Mouse (Mus musculus): ENCODE data around the gene Olfr161.
A peak's percentile ranks its signal among the peaks of the same experiment; 100 is the strongest.
"Not testable (repeated sequence)": the region's sequence is repeated elsewhere in the genome, so short reads cannot be mapped to it uniquely, and the experiment has no call there.

Gene Olfr161

GRCm38 (mm10) chr16:3590691-3591090 is at the start of gene Olfr161:
TSS of gene Olfr161 (plus strand) at chr16:3591042.
- DNase-seq (ENCODE audit: low read depth): no peak

- DNase-seq (ENCODE audit: low read depth): no peak
Observed at GRCm38 (mm10) chr16:3563553-3563952, 27.3 kb upstream of the Olfr161 start.

GRCm38 (mm10) chr16:3577658-3578057 is 13.2 kb upstream of the Olfr161 start:
- not testable (repeated sequence) for DNase-seq (ENCODE audit: low read depth)

GRCm38 (mm10) chr16:3578227-3578848 is 12.5 kb upstream of the Olfr161 start:
- not testable (repeated sequence) for DNase-seq (ENCODE audit: low read depth)

GRCm38 (mm10) chr16:3631376-3631775 is 40.5 kb downstream of the Olfr161 start:
- not testable (repeated sequence) for DNase-seq (ENCODE audit: low read depth)

- DNase-seq (ENCODE audit: low read depth): peak; percentile 27
Observed at GRCm38 (mm10) chr16:3632572-3633361, 41.9 kb downstream of the Olfr161 start.

Data from NIH3T3 (cell line).